Mouse (Mus musculus) activated CD4-positive, CD25-positive, alpha-beta regulatory T cell, adult 4 months (primary cell): ENCODE data around the gene Kdm6b. TPM values are rescaled to one million over a fixed set of nuclear protein-coding genes. Genes with fewer than 3 reads are reported as not detected.

Experiments used
- ATAC-seq: one replicate; pipeline ENCODE4 v1.8.0; 2017
- polyA plus RNA-seq, 2 experiments: library from polyadenylated mRNA; unstranded; fragments of 100-300 nt; shearing (Covaris generic); gene quantifications; one replicate each; pipeline ENCODE4 v1.2.1; 2017

The Kdm6b gene
- polyA plus RNA-seq, 2 experiments from 2014 or later = 23.6 to 28.3 TPM

GRCm38 (mm10) chr11:69364910-69365309 lies 48.6 kb downstream of the Kdm6b start:
- no peak for ATAC-seq

- no peak for ATAC-seq
Observed at GRCm38 (mm10) chr11:69364376-69364775, 49.1 kb downstream of the Kdm6b start.

GRCm38 (mm10) chr11:69362479-69362878 lies 51.0 kb downstream of the Kdm6b start:
- ATAC-seq = no peak

GRCm38 (mm10) chr11:69362021-69362420 lies 51.5 kb downstream of the Kdm6b start:
- no peak for ATAC-seq

GRCm38 (mm10) chr11:69357690-69358089 lies 55.8 kb downstream of the Kdm6b start:
- ATAC-seq = no peak

GRCm38 (mm10) chr11:69356544-69356943 lies 56.9 kb downstream of the Kdm6b start:
- ATAC-seq = no peak

Other genes with a start within 250 kb of the Kdm6b start
- gene Alox8, start 215.8 kb downstream of the Kdm6b start, polyA plus RNA-seq = 1 to 10 TPM; 2.2 to 5.0 TPM
- under 1 TPM; 0.24 to 0.48 TPM for gene Gucy2e, start 176.6 kb downstream of the Kdm6b start, polyA plus RNA-seq
- gene Cntrob, start 89.9 kb downstream of the Kdm6b start, polyA plus RNA-seq = 10 to 100 TPM in 1 of 2 experiments, 1 to 10 TPM in 1; 9.2 to 10.7 TPM
- gene Trappc1, start 89.7 kb downstream of the Kdm6b start, polyA plus RNA-seq = 100 to 1,000 TPM; 109 to 112 TPM
- under 1 TPM; 0.31 to 0.89 TPM for gene Kcnab3, start 87.4 kb downstream of the Kdm6b start, polyA plus RNA-seq
- 1 to 10 TPM; 2.4 to 3.4 TPM for gene Rnf227, start 73.2 kb downstream of the Kdm6b start, polyA plus RNA-seq
- 10 to 100 TPM; 58.7 to 62.7 TPM for gene Chd3, start 44.3 kb downstream of the Kdm6b start, polyA plus RNA-seq
- 100 to 1,000 TPM; 146 TPM for gene Naa38, start 18.2 kb downstream of the Kdm6b start, polyA plus RNA-seq
- 10 to 100 TPM in 1 of 2 experiments, 1 to 10 TPM in 1; 9.4 to 17.9 TPM for gene Cyb5d1, start 18.0 kb downstream of the Kdm6b start, polyA plus RNA-seq
- under 1 TPM; 0.22 to 0.51 TPM for gene Tmem88, start 15.4 kb downstream of the Kdm6b start, polyA plus RNA-seq
- under 1 TPM in 1 of 2 experiments, not detected in 1; 0.19 TPM for gene Dnah2, start 135.4 kb upstream of the Kdm6b start, polyA plus RNA-seq
- under 1 TPM in 1 of 2 experiments, not detected in 1; 0.17 TPM for gene Efnb3, start 146.5 kb upstream of the Kdm6b start, polyA plus RNA-seq
- gene Wrap53, start 166.6 kb upstream of the Kdm6b start, polyA plus RNA-seq = 10 to 100 TPM; 25.6 to 27.6 TPM
- gene Trp53, start 166.7 kb upstream of the Kdm6b start, polyA plus RNA-seq = 100 to 1,000 TPM; 231 to 302 TPM
- gene Atp1b2, start 192.3 kb upstream of the Kdm6b start, polyA plus RNA-seq = under 1 TPM in 1 of 2 experiments, not detected in 1; 0.46 TPM
- not detected for gene Shbg, start 204.2 kb upstream of the Kdm6b start, polyA plus RNA-seq
- gene Sat2, start 208.3 kb upstream of the Kdm6b start, polyA plus RNA-seq = not detected
- gene Fxr2, start 219.3 kb upstream of the Kdm6b start, polyA plus RNA-seq = 1 to 10 TPM; 6.5 to 7.1 TPM
- gene Sox15, start 241.6 kb upstream of the Kdm6b start, polyA plus RNA-seq = not detected
- gene Mpdu1, start 249.0 kb upstream of the Kdm6b start, polyA plus RNA-seq = 10 to 100 TPM; 41.3 to 59.7 TPM